Mouse (Mus musculus) hematopoietic stem cell, adult 5-6 weeks (primary cell): ENCODE results near the gene Dis3. TPM values are rescaled to one million over a fixed set of nuclear protein-coding genes. Genes with fewer than 3 reads are reported as not detected.
A peak's percentile ranks its signal among the peaks of the same experiment; 100 is the strongest.
"Not testable (repeated sequence)": the region's sequence is repeated elsewhere in the genome, so short reads cannot be mapped to it uniquely, and the experiment has no call there.

Experiments used
- ATAC-seq, 2 experiments: fragments of 125-278 bp in 1 of 2; replicated peaks in 1 of 2; 2 replicates each; pipeline ENCODE4 v1.8.0; 2016 to 2017; ENCODE audit warnings: inconsistent platforms in 2 of 2, mild to moderate bottlenecking in 2 of 2, moderate number of reproducible peaks in 2 of 2, low read depth in 1 of 2, moderate TSS enrichment in 1 of 2; ENCODE audit not compliant: low FRiP score in 2 of 2, poor library complexity in 2 of 2, severe bottlenecking in 2 of 2, insufficient read depth in 1 of 2, low TSS enrichment in 1 of 2
- total RNA-seq: library from RNA; stranded (forward); fragments of 172-1452, 232-1000 nt; gene quantifications from 2 replicates; pipeline ENCODE4 v1.2.3, GENCODE M21; 2017

Gene Dis3
- total RNA-seq, 1 experiment from 2014 or later: 86.9 TPM

GRCm38 (mm10) chr14:99103050-99103449 lies 3.5 kb upstream of the Dis3 start:
- no peak for ATAC-seq

GRCm38 (mm10) chr14:99099967-99100587 lies 507 bp upstream of the Dis3 start:
- 0 out of 4 replicates have a peak, but pooled peaks have one; percentile 12 to 15 for ATAC-seq

GRCm38 (mm10) chr14:99088947-99089346 lies 10.6 kb downstream of the Dis3 start:
- ATAC-seq: no peak

GRCm38 (mm10) chr14:99071146-99071545 lies 28.4 kb downstream of the Dis3 start:
- ATAC-seq: no peak

- ATAC-seq: no peak
Observed at GRCm38 (mm10) chr14:99063091-99063490, 36.5 kb downstream of the Dis3 start.

- ATAC-seq: no peak
Observed at GRCm38 (mm10) chr14:99060616-99061015, 39.0 kb downstream of the Dis3 start.

GRCm38 (mm10) chr14:99058959-99059586 lies 40.5 kb downstream of the Dis3 start:
- no peak for ATAC-seq

GRCm38 (mm10) chr14:99046782-99047181 lies 52.8 kb downstream of the Dis3 start:
- ATAC-seq: peak; percentile 18 to 37; a peak in 3 of 4 replicates

- peak; percentile 82 to 91 for ATAC-seq
Observed at GRCm38 (mm10) chr14:99046031-99046781, 53.4 kb downstream of the Dis3 start, which contains the start of the genes Mzt1 and Bora. Mzt1 (minus strand) TSS chr14:99046134. Bora (plus strand) TSS chr14:99046222.

- ATAC-seq: peak in 1 of 2 experiments; percentile 18; a peak in 2 of 4 replicates
Observed at GRCm38 (mm10) chr14:99045378-99046030, 54.1 kb downstream of the Dis3 start.

GRCm38 (mm10) chr14:99044718-99045117 lies 54.9 kb downstream of the Dis3 start:
- ATAC-seq: peak in 1 of 2 experiments; percentile 18; a peak in 1 of 4 replicates

- ATAC-seq: no peak
Observed at GRCm38 (mm10) chr14:99044096-99044495, 55.5 kb downstream of the Dis3 start.

- ATAC-seq: no peak
Observed at GRCm38 (mm10) chr14:99043499-99043898, 56.1 kb downstream of the Dis3 start.

- ATAC-seq: 0 out of 4 replicates have a peak, but pooled peaks of 1 of the 2 experiments have one; percentile 9
Observed at GRCm38 (mm10) chr14:99041416-99041815, 58.2 kb downstream of the Dis3 start.

- ATAC-seq: not testable (repeated sequence)
Observed at GRCm38 (mm10) chr14:99039308-99039707, 60.3 kb downstream of the Dis3 start.

- no peak; a peak in 1 of 4 replicates for ATAC-seq
Observed at GRCm38 (mm10) chr14:99037703-99038102, 61.9 kb downstream of the Dis3 start.

GRCm38 (mm10) chr14:99036039-99036438 lies 63.5 kb downstream of the Dis3 start:
- ATAC-seq: no peak
